Mouse (Mus musculus): ENCODE results near the gene Daglb. TPM values are rescaled to one million over a fixed set of nuclear protein-coding genes. Genes with fewer than 3 reads are reported as not detected.

Daglb gene
- total RNA-seq (2021): 11.2 and 13.1 TPM in 2 replicates
- long read RNA-seq, experiment 1, full-length matches to known transcripts: 27 of 42 reads
- long read RNA-seq, experiment 1, partial matches to known transcripts: 5 of 42 reads
- long read RNA-seq, experiment 1, other reads (novel, unspliced or antisense): 10 of 42 reads
- long read RNA-seq, experiment 2, full-length matches to known transcripts: 13 of 19 reads
- long read RNA-seq, experiment 2, partial matches to known transcripts: 3 of 19 reads
- long read RNA-seq, experiment 2, other reads (novel, unspliced or antisense): 3 of 19 reads

GRCm38 (mm10) chr5:143464100-143464756, at the start of gene Daglb:
Gene Daglb, plus strand, starts transcription at chr5:143464584.
- peak; percentile 94 for DNase-seq

GRCm38 (mm10) chr5:143421484-143421883, 42.9 kb upstream of the Daglb start:
- no peak for DNase-seq

GRCm38 (mm10) chr5:143422990-143423389, 41.4 kb upstream of the Daglb start:
- no peak for DNase-seq

- DNase-seq: peak; percentile 83
These were observed 40.4 kb upstream of the Daglb start for GRCm38 (mm10) chr5:143423899-143424519.

GRCm38 (mm10) chr5:143434421-143434820, 30.0 kb upstream of the Daglb start:
- DNase-seq: peak; percentile 89

GRCm38 (mm10) chr5:143441298-143441697, 23.1 kb upstream of the Daglb start:
- no peak for DNase-seq

- no peak for DNase-seq
These were observed 22.6 kb upstream of the Daglb start for GRCm38 (mm10) chr5:143441753-143442152.

- DNase-seq: no peak
These were observed 713 bp upstream of the Daglb start for GRCm38 (mm10) chr5:143463671-143464070.

- DNase-seq: no peak
These were observed 354 bp downstream of the Daglb start for GRCm38 (mm10) chr5:143464757-143465118.

GRCm38 (mm10) chr5:143465156-143466085, 1.0 kb downstream of the Daglb start:
- no peak for DNase-seq

GRCm38 (mm10) chr5:143466891-143467669, 2.7 kb downstream of the Daglb start:
- DNase-seq: no peak

GRCm38 (mm10) chr5:143467931-143468330, 3.5 kb downstream of the Daglb start:
- no peak for DNase-seq

GRCm38 (mm10) chr5:143469628-143470027, 5.2 kb downstream of the Daglb start:
- no peak for DNase-seq

- DNase-seq: peak; percentile 62
These were observed 6.2 kb downstream of the Daglb start for GRCm38 (mm10) chr5:143470421-143471164.

GRCm38 (mm10) chr5:143471165-143471546, 6.8 kb downstream of the Daglb start:
- DNase-seq: no peak

- DNase-seq: no peak
These were observed 7.7 kb downstream of the Daglb start for GRCm38 (mm10) chr5:143471953-143472618.

GRCm38 (mm10) chr5:143475153-143475844, 10.9 kb downstream of the Daglb start:
- peak; percentile 25 for DNase-seq

- DNase-seq: no peak
These were observed 11.6 kb downstream of the Daglb start for GRCm38 (mm10) chr5:143476013-143476412.

- DNase-seq: no peak
These were observed 13.5 kb downstream of the Daglb start for GRCm38 (mm10) chr5:143477901-143478300.

GRCm38 (mm10) chr5:143484955-143485354, 20.6 kb downstream of the Daglb start:
- DNase-seq: no peak
